Mouse (Mus musculus) thymus, adult 2 months (tissue): ENCODE results near the gene Cftr. TPM values are rescaled to one million over a fixed set of nuclear protein-coding genes. Genes with fewer than 3 reads are reported as not detected.

Source experiments
- DNase-seq: peaks from one replicate; pipeline ENCODE4 v3.0.0; 2021
- H3K27ac ChIP-seq: fragments of 200-500 bp; 2 replicates; pipeline ENCODE4 v1.5.1; 2012; ENCODE audit warnings: low read length, control low read depth; ENCODE audit not compliant: control insufficient read depth, insufficient read depth
- H3K27me3 ChIP-seq: fragments of 200-500 bp; 2 replicates; pipeline ENCODE4 v1.6.1; 2012; ENCODE audit warnings: mild to moderate bottlenecking, low read length, moderate library complexity, mixed read lengths; ENCODE audit not compliant: control insufficient read depth, insufficient read depth
- H3K36me3 ChIP-seq: fragments of 200-500 bp; 2 replicates; pipeline ENCODE4 v1.6.1; 2012; ENCODE audit warnings: mild to moderate bottlenecking, low read length, moderate library complexity; ENCODE audit not compliant: control insufficient read depth, insufficient read depth
- H3K4me1 ChIP-seq: fragments of 200-500 bp; replicated peaks from 2 replicates; pipeline ENCODE4 v1.6.1; 2012; ENCODE audit warnings: low read length; ENCODE audit not compliant: control insufficient read depth, insufficient read depth
- H3K4me3 ChIP-seq: fragments of 200-500 bp; 2 replicates; pipeline ENCODE4 v1.5.1; 2012; ENCODE audit warnings: mild to moderate bottlenecking, low read length, control low read depth, moderate library complexity; ENCODE audit not compliant: control insufficient read depth, insufficient read depth
- CTCF ChIP-seq: fragments of 200-500 bp; IDR thresholded peaks from 2 replicates; pipeline ENCODE4 v1.5.1; 2012; ENCODE audit warnings: mild to moderate bottlenecking, control low read depth, low read length, moderate library complexity, borderline replicate concordance; ENCODE audit not compliant: control insufficient read depth, poor library complexity, insufficient read depth; ENCODE audit errors: extremely low read depth
- POLR2A ChIP-seq: fragments of 200-500 bp; IDR thresholded peaks from 2 replicates; pipeline ENCODE4 v1.6.1; 2012; ENCODE audit warnings: mild to moderate bottlenecking, low read length, control low read depth, moderate library complexity; ENCODE audit not compliant: control insufficient read depth, poor library complexity, insufficient read depth; ENCODE audit errors: extremely low read depth
- WGBS: fragments of 180-500 bp; shearing (Covaris S2); methylation state at CpG from one replicate; pipeline ENCODE4 v1.1.7; 2018; 5-methylcytosine and 5-hydroxymethylcytosine counted together
- polyA plus RNA-seq: library from polyadenylated mRNA; depleted of rRNA; stranded (reverse); fragments of >200 nt; gene quantifications from 2 replicates; pipeline ENCODE4 v1.2.3, GENCODE M21; 2012

Cftr gene
- polyA plus RNA-seq, 1 experiment = 0.12 TPM

GRCm38 (mm10) chr6:18246495-18246894 is 76.0 kb downstream of the Cftr start:
- TF ChIP-seq CTCF (no peak), POLR2A (no peak)
- H3K4me1 ChIP-seq = no peaks in the 10 kb centered on the region
- no peak overlapping the region for H3K27ac ChIP-seq
- H3K4me3 ChIP-seq = no peak overlapping the region
- DNase-seq = no peak
- WGBS = 66% methylated on average over 1 of the region's 1 CpGs
- no peaks in the 10 kb centered on the region for H3K27me3 ChIP-seq
- H3K36me3 ChIP-seq = no peaks in the 10 kb centered on the region

GRCm38 (mm10) chr6:18247891-18248463 is 77.5 kb downstream of the Cftr start:
- Histone ChIP-seq H3K36me3 (no peaks in the 10 kb centered on the region), H3K27me3 (no peaks in the 10 kb centered on the region), H3K27ac (no peak overlapping the region), H3K4me3 (no peak overlapping the region), H3K4me1 (no peaks in the 10 kb centered on the region)
- WGBS = 89% methylated on average over 2 of the region's 2 CpGs
- TF ChIP-seq CTCF (no peak), POLR2A (no peak)
- DNase-seq = no peak

GRCm38 (mm10) chr6:18248464-18248863 is 78.0 kb downstream of the Cftr start:
- H3K27me3 ChIP-seq = no peaks in the 10 kb centered on the region
- TF ChIP-seq POLR2A = no peak
- no peak for TF ChIP-seq CTCF
- 71% methylated on average over 4 of the region's 4 CpGs for WGBS
- H3K4me3 ChIP-seq = no peak overlapping the region
- no peak overlapping the region for H3K27ac ChIP-seq
- no peaks in the 10 kb centered on the region for H3K36me3 ChIP-seq
- no peaks in the 10 kb centered on the region for H3K4me1 ChIP-seq
- no peak for DNase-seq

DNA sequence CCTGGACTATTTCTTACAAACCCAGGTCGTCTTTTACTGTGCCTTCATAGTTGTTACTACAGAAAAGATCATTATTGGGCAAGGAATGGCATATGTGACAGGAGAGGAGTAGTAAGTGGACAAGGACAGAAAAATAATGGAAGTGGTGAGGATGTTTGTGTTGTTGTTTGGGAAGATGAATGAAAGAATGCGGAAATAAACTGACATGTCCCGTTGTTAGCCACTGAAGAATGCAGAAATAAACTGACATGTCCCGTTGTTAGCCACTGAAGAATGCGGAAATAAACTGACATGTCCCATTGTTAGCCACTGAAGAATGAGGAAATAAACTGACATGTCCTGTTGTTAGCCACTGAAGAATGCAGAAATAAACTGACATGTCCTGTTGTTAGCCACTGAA is 84.1 kb downstream of the Cftr start:
- H3K27ac ChIP-seq = no peak overlapping the region
- H3K27me3 ChIP-seq = no peaks in the 10 kb centered on the region
- no peak for TF ChIP-seq POLR2A
- no peak for TF ChIP-seq CTCF
- no peak overlapping the region for H3K4me3 ChIP-seq
- WGBS = 65% methylated on average over 5 of the region's 5 CpGs
- H3K36me3 ChIP-seq = no peaks in the 10 kb centered on the region
- H3K4me1 ChIP-seq = no peaks in the 10 kb centered on the region
- no peak for DNase-seq

DNA sequence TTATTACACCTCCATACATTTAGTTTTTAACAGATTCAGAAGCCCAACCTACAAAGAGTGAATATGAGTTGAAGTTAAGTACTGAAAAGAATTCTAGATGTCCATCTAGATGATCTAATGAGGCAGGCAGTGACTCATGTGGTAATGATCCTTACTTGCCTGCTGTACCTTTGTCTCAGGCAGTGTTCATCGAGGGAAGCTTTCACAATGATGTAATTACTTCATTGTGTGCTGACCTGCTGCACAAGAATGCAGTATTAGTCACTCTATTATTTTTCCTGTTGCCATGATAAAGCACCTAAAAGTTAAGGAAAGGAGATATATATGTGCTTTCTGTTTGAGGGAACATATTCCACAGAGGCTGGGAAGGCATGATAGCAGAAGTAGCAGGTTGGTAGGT is 100.5 kb downstream of the Cftr start:
- WGBS = 30% methylated on average over 1 of the region's 1 CpGs
- no peaks in the 10 kb centered on the region for H3K4me1 ChIP-seq
- H3K4me3 ChIP-seq = no peak overlapping the region
- no peak overlapping the region for H3K27ac ChIP-seq
- DNase-seq = no peak
- TF ChIP-seq CTCF (no peak), POLR2A (no peak)
- no peaks in the 10 kb centered on the region for H3K36me3 ChIP-seq
- no peaks in the 10 kb centered on the region for H3K27me3 ChIP-seq

DNA sequence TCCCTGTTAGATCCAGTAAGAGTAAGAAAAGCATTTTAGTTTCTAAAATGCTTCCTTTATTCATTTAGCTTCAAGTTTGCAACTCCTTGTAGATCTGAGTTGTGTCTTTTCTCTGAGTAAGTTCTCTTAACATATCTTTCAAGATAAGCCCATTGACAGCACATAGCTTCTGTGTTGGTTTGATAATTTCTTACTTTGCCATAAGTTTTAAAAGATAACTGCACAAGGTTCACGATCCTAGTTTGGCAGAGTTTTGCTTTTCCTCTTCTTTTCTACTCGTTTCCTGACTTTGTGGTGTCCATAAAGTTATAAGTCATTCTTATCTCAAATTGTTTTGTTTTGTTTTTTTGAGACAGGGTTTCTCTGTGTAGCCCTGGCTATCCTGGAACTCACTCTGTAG is 130.3 kb downstream of the Cftr start:
- WGBS = 54% methylated on average over 2 of the region's 2 CpGs
- no peaks in the 10 kb centered on the region for H3K36me3 ChIP-seq
- no peaks in the 10 kb centered on the region for H3K27me3 ChIP-seq
- H3K4me3 ChIP-seq = no peak overlapping the region
- no peak overlapping the region for H3K27ac ChIP-seq
- H3K4me1 ChIP-seq = no peaks in the 10 kb centered on the region
- TF ChIP-seq POLR2A = no peak
- no peak for TF ChIP-seq CTCF
- no peak for DNase-seq

GRCm38 (mm10) chr6:18302105-18302504 is 131.6 kb downstream of the Cftr start:
- Histone ChIP-seq H3K4me3 (no peak overlapping the region), H3K4me1 (no peaks in the 10 kb centered on the region), H3K27me3 (no peaks in the 10 kb centered on the region), H3K27ac (no peak overlapping the region), H3K36me3 (no peaks in the 10 kb centered on the region)
- TF ChIP-seq POLR2A = no peak
- TF ChIP-seq CTCF = no peak
- 84% methylated on average over 5 of the region's 5 CpGs for WGBS
- DNase-seq = no peak
